Mouse (Mus musculus) R1 (cell line): ENCODE measurements at regions not wholly inside any gene's neighbourhood (a gene's known extent, or its start where the extent isn't known, plus 50 kb on each side); places are given as distances from the start of the nearest gene placed in this dataset.
A peak's percentile ranks its signal among the peaks of the same experiment; 100 is the strongest.

Source experiments
- DNase-seq: peaks from one replicate; pipeline ENCODE4 v3.0.0-alpha.2; 2018; ENCODE audit warnings: low read depth, low spot score

DNA sequence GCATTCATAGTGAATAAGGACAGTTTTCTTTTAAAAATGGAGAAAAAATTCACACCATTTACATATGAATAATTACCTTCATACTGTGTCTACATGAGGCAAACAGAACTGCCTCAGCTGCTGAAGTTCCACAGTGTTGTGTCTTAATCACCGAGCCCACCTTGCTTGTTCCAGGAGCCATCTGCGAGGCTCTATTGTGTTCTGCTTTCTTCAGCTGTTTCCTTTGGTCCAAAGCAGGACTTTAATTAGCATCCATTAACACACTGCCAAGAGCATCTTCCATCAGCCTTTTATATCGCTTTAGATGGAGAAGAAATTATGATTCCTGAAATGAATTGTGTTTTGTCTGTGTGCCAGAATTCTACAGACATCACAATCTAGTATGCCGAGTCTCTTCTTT lies 3423.1 kb upstream of the Lrrc6 start:
- DNase-seq, result no peak

DNA sequence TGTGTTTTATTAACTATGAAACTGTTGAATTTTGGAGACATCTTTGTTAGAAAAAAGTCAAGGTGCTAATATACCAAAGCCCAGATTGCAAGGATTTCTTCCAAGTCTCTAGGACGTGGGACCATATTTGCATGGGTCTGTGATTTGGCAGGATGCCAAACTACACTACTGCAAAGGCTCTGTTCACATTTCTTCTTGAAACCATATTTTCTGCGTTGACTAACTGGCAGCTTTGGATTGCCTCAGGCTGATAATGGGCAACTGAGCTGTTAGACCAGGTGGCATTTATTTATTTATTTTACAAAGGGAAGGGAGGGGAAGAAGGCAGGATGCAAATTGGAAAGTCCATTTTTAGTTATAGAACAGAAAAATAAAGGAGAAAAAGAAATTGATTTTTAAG lies 3422.6 kb upstream of the Lrrc6 start:
- DNase-seq, result no peak

DNA sequence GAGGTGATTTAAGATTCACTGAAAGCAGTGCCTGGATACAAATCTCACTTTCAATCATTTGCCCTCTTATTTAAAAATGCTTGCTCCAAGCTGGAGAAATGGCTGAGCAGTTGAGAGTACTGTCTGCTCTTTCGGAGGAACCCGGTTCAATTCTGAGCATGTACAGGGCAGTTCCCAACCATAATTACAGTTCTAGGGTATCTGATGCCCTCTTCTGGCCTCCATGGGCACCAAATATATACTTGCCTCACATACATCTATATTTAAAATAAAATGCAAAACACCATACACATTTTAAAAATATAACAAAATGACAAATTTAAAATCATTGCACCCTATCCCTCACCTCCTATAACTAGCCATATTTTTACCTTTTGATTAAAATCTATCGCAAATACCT lies 3421.5 kb upstream of the Lrrc6 start:
- DNase-seq, result no peak

DNA sequence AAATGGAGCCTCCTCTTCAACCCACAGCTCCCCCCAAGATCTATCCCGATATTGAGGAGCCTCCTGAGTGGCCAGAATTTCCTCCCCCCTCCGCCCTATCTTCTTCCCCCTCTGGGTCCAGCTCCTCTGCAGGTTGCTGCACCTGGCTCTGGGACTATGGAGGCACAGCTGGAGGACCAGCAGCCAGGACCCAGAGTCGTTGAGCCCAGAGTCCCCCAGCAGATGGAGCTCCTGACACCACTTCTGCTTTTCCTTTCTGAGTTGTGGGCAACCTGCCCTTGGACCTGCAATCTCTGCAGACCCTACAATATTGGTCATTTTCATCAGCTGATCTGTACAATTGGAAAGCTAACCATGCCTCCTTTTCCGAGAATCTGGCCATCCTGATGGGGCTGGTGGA lies 3385.1 kb upstream of the Lrrc6 start:
- DNase-seq, result peak; percentile 4

DNA sequence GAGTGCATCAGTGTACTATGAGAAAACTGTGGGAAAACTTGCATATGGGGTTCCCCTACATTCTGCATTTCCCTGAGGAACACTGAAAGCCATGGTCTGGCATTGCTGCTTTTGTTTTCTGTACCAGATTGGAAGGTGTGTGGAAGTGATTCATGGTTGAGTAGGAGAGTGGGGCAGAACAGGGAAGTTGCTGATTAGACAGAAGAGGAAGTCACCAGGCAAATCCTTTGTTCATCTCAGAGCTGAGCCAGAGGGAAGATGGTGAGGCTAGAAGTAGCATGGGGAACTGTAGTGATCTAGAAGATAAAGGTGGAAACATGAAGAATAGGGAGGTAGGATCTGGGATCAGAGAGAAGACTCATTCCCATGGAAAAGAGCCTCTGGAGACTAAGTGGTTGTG lies 3377.8 kb upstream of the Lrrc6 start:
- DNase-seq, result no peak

DNA sequence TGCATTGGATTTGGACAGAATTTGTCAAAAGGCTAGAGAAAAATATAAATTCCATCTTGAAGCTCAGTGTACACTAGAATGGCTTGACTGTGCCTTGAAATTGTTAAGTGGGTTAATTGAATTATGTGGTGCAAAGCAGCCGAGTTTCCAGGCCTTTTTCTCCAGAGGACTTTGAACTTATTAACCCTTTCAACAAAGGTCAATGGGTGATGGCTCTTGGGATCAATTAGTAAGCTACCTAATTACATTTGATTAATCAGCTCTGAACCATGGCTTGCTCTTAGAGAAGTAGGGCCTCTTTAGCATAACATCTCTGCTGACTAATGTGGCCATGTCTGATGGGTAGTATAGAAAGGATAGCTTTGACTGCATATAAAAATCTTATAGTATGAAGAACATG lies 3352.8 kb upstream of the Lrrc6 start:
- DNase-seq, result no peak

DNA sequence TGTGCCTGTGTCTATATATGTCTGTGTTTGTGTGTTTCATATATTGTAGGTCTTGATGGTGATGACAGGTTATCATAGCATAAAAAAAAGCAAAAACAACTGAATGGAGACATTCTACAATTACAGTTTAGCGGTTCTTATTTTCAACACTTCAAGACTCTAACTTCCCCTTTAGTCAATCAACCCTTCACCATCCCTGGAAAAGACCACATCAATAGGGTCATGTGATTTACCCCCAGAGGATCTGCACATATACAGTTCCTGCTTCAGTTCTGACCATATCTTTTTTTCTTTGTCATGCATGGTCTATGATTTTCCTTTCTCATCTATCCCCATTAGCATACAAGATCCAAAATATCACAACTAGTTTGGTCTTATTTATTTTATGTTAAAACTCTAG lies 3348.9 kb upstream of the Lrrc6 start:
- no peak for DNase-seq
